Mouse (Mus musculus) right cerebral cortex, postnatal 14 days (tissue): ENCODE measurements around the gene Shox2.

Experiments used
- DNase-seq: peaks from one replicate; pipeline ENCODE4 v3.0.0; 2022

The Shox2 gene

GRCm38 (mm10) chr3:66981706-66982105 is at the start of gene Shox2:
Shox2 (minus strand) TSS chr3:66981771.
- DNase-seq: no peak

- DNase-seq: no peak
These were observed 15.2 kb upstream of the Shox2 start for GRCm38 (mm10) chr3:66996820-66997219.

GRCm38 (mm10) chr3:66986287-66986560 is 4.7 kb upstream of the Shox2 start:
- no peak for DNase-seq

- peak; percentile 63 for DNase-seq
These were observed 4.1 kb upstream of the Shox2 start for GRCm38 (mm10) chr3:66985539-66986286.

GRCm38 (mm10) chr3:66983481-66983880 is 1.9 kb upstream of the Shox2 start:
- DNase-seq: no peak

- no peak for DNase-seq
These were observed 775 bp upstream of the Shox2 start for GRCm38 (mm10) chr3:66982181-66982911.

GRCm38 (mm10) chr3:66981101-66981661 is 390 bp downstream of the Shox2 start, which contains the start of gene Rsrc1:
Rsrc1 (plus strand) TSS chr3:66981390.
- no peak for DNase-seq

GRCm38 (mm10) chr3:66980111-66980975 is 1.2 kb downstream of the Shox2 start:
- DNase-seq: no peak

- DNase-seq: no peak
These were observed 2.1 kb downstream of the Shox2 start for GRCm38 (mm10) chr3:66979491-66979890.

- no peak for DNase-seq
These were observed 2.9 kb downstream of the Shox2 start for GRCm38 (mm10) chr3:66978457-66979381.

- DNase-seq: no peak
These were observed 3.6 kb downstream of the Shox2 start for GRCm38 (mm10) chr3:66977811-66978456.

GRCm38 (mm10) chr3:66976889-66977615 is 4.5 kb downstream of the Shox2 start:
- no peak for DNase-seq

- no peak for DNase-seq
These were observed 7.1 kb downstream of the Shox2 start for GRCm38 (mm10) chr3:66974501-66974900.

GRCm38 (mm10) chr3:66973391-66973943 is 8.1 kb downstream of the Shox2 start:
- DNase-seq: no peak

GRCm38 (mm10) chr3:66972191-66972950 is 9.2 kb downstream of the Shox2 start:
- DNase-seq: no peak

GRCm38 (mm10) chr3:66970661-66971331 is 10.8 kb downstream of the Shox2 start:
- no peak for DNase-seq

- DNase-seq: no peak
These were observed 11.3 kb downstream of the Shox2 start for GRCm38 (mm10) chr3:66970261-66970660.

GRCm38 (mm10) chr3:66967508-66967907 is 14.1 kb downstream of the Shox2 start:
- DNase-seq: no peak

- no peak for DNase-seq
These were observed 16.7 kb downstream of the Shox2 start for GRCm38 (mm10) chr3:66964884-66965283.
